Mouse (Mus musculus): ENCODE measurements at regions not wholly inside any gene's neighbourhood (a gene's known extent, or its start where the extent isn't known, plus 50 kb on each side); places are given as distances from the start of the nearest gene placed in this dataset.
A peak's percentile ranks its signal among the peaks of the same experiment; 100 is the strongest.

DNA sequence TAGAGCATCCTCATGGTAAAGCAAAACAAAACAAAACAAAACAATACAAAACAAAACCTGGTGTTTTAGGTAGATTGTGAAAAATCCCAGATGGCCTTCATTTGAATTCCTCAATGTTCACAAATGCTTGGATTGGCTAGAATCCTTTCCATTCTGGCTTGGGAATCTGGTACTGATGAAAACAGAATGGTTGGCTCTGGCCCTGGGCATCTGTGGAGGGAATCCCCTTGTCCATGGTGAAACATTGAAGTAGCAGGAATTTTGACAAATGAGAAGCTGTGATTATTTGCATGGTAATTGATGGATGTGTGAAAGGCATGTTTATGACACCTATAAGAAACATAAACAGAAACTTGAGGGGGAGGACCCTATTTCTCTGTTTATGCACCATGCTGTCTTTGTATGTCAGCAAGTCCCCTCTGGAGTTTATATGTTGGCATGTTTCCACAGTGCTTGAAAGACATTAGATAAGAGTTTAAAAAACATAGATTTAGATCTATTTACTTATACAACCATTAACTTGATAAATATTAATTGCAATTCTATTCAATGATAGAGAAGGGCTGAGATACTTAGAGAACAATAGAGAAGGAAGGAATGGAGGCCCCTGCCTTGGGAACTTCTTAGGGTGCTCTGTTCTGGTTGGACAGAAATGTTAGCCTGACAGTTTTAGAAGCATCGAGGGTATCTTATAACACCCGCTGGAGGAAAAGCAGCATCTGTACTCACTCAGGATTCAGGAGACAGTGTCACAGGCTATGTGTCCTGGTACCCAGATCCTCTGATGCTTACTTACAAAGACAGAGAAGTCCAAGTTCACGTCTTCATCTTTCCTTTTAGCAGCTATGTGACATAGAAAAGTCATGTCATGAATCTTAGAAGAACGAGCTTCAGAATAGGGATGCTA is 343.3 kb downstream of the Insc start:
- TF ChIP-seq CTCF (IDR thresholded peaks at IDR 0.05; ENCODE audit: control insufficient read depth, insufficient read depth, low read length) (no peak), POLR2A (IDR thresholded peaks at IDR 0.05; ENCODE audit: borderline replicate concordance, control insufficient read depth, low read depth, low read length) (no peak)
- H3K4me3 ChIP-seq (replicated peaks; ENCODE audit: control insufficient read depth, low read depth, low read length): no peak overlapping the region
- H3K4me1 ChIP-seq (ENCODE audit: control insufficient read depth, insufficient read depth, low read length): no peaks in the 10 kb centered on the region
- WGBS: 78% methylated on average over 4 of the region's 4 CpGs
- no peak overlapping the region for H3K27ac ChIP-seq (ENCODE audit: control insufficient read depth, insufficient read depth, low read depth, low read length, poor library complexity)

DNA sequence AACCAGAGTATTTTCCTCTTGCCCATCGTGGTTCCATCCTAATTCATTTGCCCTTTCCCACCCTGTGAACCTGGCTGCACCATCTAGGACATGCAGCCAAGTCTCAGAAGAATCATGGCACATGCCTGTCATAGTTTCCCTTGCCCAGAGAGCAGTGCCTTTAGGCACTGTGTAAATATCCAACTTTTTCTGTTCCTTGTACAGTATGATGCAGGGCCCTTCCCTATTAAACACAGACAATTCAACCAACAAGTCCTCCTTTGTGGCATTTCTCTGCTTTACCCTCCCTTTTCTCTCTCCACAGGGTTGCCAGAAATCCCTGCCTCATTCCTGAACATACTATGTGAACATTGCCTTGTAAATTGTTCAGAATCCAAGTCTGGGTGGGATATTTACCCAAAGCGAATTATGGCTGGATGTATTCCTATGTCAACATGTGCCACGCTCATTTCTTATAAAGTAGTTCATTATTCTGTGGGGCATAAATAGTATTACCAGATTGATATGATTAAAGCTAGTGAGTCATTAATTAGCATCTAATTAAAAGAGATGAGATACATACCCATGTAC is 349.1 kb downstream of the Insc start:
- no peak overlapping the region for H3K27ac ChIP-seq (ENCODE audit: control insufficient read depth, insufficient read depth, low read depth, low read length, poor library complexity)
- TF ChIP-seq CTCF (IDR thresholded peaks at IDR 0.05; ENCODE audit: control insufficient read depth, insufficient read depth, low read length) (no peak), POLR2A (IDR thresholded peaks at IDR 0.05; ENCODE audit: borderline replicate concordance, control insufficient read depth, low read depth, low read length) (no peak)
- 70% methylated on average over 3 of the region's 3 CpGs for WGBS
- no peak overlapping the region for H3K4me3 ChIP-seq (replicated peaks; ENCODE audit: control insufficient read depth, low read depth, low read length)
- no peaks in the 10 kb centered on the region for H3K4me1 ChIP-seq (ENCODE audit: control insufficient read depth, insufficient read depth, low read length)

DNA sequence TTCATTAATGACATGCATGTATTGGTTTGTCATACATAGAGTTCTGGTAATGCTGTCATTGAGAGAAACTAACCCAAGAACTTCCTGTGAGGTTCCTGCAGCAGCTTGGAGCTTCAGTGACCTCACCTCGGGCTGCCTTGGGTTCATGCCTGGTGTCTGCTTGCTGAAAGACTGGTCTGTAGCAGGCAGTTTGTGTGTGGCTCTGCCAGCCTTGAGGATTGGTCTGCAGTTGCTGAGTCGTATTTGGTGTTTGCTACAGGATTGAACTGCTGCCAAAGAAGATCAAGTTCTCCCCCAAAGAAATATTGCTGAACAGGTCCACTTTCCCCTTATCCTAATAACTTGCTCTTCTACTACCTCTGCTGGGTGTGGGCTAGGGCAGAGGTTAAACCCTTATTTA is 362.5 kb downstream of the Insc start:
- Histone ChIP-seq H3K4me1 (ENCODE audit: control insufficient read depth, insufficient read depth, low read length) (no peaks in the 10 kb centered on the region), H3K27ac (ENCODE audit: control insufficient read depth, insufficient read depth, low read depth, low read length, poor library complexity) (no peak overlapping the region), H3K4me3 (replicated peaks; ENCODE audit: control insufficient read depth, low read depth, low read length) (no peak overlapping the region)
- WGBS: 25% methylated on average over 2 of the region's 2 CpGs
- no peak for TF ChIP-seq POLR2A (IDR thresholded peaks at IDR 0.05; ENCODE audit: borderline replicate concordance, control insufficient read depth, low read depth, low read length)
- no peak for TF ChIP-seq CTCF (IDR thresholded peaks at IDR 0.05; ENCODE audit: control insufficient read depth, insufficient read depth, low read length)

DNA sequence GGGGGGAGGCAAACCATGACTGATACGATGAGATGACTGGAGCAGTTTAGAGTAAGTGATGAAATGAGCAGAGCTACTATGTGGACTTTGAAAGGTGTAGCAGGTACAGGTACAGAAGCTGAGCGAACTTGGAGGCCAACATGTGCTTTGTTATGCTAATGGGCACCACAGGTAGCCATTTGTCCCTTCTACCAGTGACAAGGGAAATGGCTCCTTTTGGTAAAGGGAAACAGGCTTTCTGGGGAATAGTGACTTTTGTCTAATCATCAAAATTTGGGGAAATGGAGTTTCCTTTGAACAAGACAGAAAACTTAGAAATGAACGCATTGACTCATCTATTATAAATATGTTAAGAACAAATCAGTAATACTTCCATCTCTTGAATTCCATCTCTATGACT is 368.8 kb downstream of the Insc start:
- TF ChIP-seq CTCF (IDR thresholded peaks at IDR 0.05; ENCODE audit: control insufficient read depth, insufficient read depth, low read length) (no peak), POLR2A (IDR thresholded peaks at IDR 0.05; ENCODE audit: borderline replicate concordance, control insufficient read depth, low read depth, low read length) (no peak)
- 73% methylated on average over 3 of the region's 3 CpGs for WGBS
- Histone ChIP-seq H3K27ac (ENCODE audit: control insufficient read depth, insufficient read depth, low read depth, low read length, poor library complexity) (no peak overlapping the region), H3K4me1 (ENCODE audit: control insufficient read depth, insufficient read depth, low read length) (no peaks in the 10 kb centered on the region), H3K4me3 (replicated peaks; ENCODE audit: control insufficient read depth, low read depth, low read length) (no peak overlapping the region)

DNA sequence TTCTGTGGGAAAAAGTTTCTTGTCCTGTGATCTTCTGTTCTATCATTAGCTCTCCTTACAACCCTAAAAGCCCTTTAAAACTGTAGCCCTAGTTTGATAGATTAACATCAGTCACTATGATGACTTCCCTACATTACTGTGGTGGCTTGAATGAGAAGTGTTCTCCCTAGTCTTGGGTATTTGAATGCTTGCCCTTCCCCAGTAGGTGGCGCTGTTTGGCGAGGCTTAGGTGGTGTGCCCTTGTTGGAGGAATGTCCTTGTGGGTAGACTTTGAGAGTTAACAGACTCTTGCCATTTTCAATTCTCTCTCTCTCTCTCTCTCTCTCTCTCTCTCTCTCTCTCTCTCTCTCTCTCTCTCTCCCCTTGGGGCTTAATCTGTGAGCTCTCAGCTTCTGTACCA is 379.8 kb downstream of the Insc start:
- TF ChIP-seq POLR2A (IDR thresholded peaks at IDR 0.05; ENCODE audit: borderline replicate concordance, control insufficient read depth, low read depth, low read length) (no peak), CTCF (IDR thresholded peaks at IDR 0.05; ENCODE audit: control insufficient read depth, insufficient read depth, low read length) (peak; percentile 24; the same call in 1 of the 2 replicates)
- Histone ChIP-seq H3K4me1 (ENCODE audit: control insufficient read depth, insufficient read depth, low read length) (no peaks in the 10 kb centered on the region), H3K27ac (ENCODE audit: control insufficient read depth, insufficient read depth, low read depth, low read length, poor library complexity) (no peak overlapping the region), H3K4me3 (replicated peaks; ENCODE audit: control insufficient read depth, low read depth, low read length) (no peak overlapping the region)
- WGBS: 59% methylated on average over 2 of the region's 2 CpGs

DNA sequence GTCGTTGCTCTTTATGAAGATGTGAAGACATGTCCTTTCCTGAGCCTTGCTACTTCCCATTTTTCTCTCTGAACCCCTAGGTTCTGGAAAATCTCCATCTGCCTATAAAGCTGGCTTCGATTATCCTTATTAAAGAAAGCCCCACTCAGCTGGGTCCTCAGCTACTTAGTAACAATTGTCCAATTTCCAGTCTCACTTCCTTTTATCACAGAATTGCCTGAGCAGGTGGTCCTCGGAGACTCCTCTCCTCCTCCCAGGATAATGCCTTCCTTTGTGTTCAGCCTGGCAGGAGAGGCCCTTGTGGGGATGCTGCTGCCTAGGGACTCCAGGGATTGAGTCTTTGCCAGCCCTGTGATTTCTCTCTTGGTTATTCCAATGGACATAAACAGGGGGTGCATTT is 385.5 kb downstream of the Insc start:
- Histone ChIP-seq H3K4me3 (replicated peaks; ENCODE audit: control insufficient read depth, low read depth, low read length) (no peak overlapping the region), H3K27ac (ENCODE audit: control insufficient read depth, insufficient read depth, low read depth, low read length, poor library complexity) (no peak overlapping the region), H3K4me1 (ENCODE audit: control insufficient read depth, insufficient read depth, low read length) (no peaks in the 10 kb centered on the region)
- 53% methylated on average over 3 of the region's 3 CpGs for WGBS
- TF ChIP-seq POLR2A (IDR thresholded peaks at IDR 0.05; ENCODE audit: borderline replicate concordance, control insufficient read depth, low read depth, low read length) (no peak), CTCF (IDR thresholded peaks at IDR 0.05; ENCODE audit: control insufficient read depth, insufficient read depth, low read length) (no peak)

DNA sequence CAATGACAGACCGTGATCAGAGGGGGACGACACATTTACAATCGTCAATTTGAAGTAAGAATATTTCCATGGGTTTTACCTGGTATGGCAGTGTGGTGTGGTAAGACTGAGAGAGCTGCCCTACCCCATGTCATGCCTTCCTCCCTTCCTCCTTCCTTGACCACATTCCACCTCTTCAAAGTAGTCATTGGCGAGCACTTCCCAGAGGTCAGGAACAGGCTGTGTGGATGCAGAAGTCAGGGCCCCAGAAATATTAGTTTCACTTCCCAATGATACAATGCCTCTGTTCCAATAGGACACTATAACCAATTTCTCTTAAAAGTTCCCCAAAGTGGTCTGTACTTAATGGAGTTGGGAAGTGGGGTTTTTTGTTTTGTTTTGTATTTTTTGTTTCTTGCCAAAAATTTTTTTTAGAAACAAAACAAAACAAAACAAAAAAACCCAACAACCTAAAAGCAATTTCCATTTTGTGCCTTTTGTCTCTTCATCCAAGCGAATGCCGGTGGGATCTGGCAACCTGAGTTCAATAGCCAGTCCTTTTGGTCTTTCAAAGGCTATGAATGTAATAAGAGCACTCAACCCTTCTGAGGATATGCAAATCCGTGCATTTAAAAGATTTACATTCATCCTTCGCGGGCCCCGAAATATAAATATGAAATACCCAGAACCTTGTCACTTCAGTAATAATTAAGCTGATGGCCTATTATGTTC is 387.9 kb downstream of the Insc start:
- WGBS: 82% methylated on average over 10 of the region's 10 CpGs
- H3K4me3 ChIP-seq (replicated peaks; ENCODE audit: control insufficient read depth, low read depth, low read length): no peak overlapping the region
- TF ChIP-seq CTCF (IDR thresholded peaks at IDR 0.05; ENCODE audit: control insufficient read depth, insufficient read depth, low read length) (no peak), POLR2A (IDR thresholded peaks at IDR 0.05; ENCODE audit: borderline replicate concordance, control insufficient read depth, low read depth, low read length) (no peak)

DNA sequence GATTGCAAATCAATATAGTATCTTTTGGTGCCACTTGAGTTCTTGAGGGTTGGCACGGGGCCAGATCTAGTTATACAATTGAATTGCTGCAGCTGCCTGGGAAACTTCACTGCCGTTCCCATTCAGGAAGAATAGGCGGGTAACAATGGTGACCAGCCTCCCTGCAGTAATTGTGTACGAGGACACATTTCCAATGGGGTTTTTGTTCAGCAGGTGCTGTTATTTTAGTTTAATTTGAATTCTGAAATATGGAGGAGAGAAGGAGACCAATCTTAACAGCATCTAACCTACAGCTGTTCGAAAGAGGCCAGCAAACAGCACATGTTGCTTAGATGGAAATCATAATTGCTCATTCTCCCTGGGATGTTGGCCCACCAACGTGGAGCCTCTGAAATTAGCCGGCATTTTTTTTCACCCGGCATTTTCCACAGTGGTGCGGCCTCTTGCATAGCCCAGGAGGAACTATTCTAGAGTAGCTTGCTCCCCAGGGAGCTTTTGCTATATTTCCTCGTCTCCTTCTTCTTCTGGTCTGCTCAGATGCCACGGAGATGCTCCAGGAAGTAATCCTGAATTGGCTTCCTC is 388.6 kb downstream of the Insc start:
- Histone ChIP-seq H3K27ac (ENCODE audit: control insufficient read depth, insufficient read depth, low read depth, low read length, poor library complexity) (no peak overlapping the region), H3K4me1 (ENCODE audit: control insufficient read depth, insufficient read depth, low read length) (no peaks in the 10 kb centered on the region), H3K4me3 (replicated peaks; ENCODE audit: control insufficient read depth, low read depth, low read length) (no peak overlapping the region)
- WGBS: 57% methylated on average over 11 of the region's 11 CpGs
- TF ChIP-seq CTCF (IDR thresholded peaks at IDR 0.05; ENCODE audit: control insufficient read depth, insufficient read depth, low read length): no peak
- no peak for TF ChIP-seq POLR2A (IDR thresholded peaks at IDR 0.05; ENCODE audit: borderline replicate concordance, control insufficient read depth, low read depth, low read length)

More for the DNA sequence above, 387.9 kb downstream of the Insc start:
- no peaks in the 10 kb centered on the region for H3K4me1 ChIP-seq (ENCODE audit: control insufficient read depth, insufficient read depth, low read length)
- no peak overlapping the region for H3K27ac ChIP-seq (ENCODE audit: control insufficient read depth, insufficient read depth, low read depth, low read length, poor library complexity)
